Mouse (Mus musculus) lung, adult 2 months (tissue): ENCODE measurements around the gene Rpl29.

Source experiments
- CTCF ChIP-seq: fragments of 200-500 bp; IDR thresholded peaks from 2 replicates; pipeline ENCODE4 v1.5.1; 2011; ENCODE audit warnings: mild to moderate bottlenecking, low read length, control low read depth; ENCODE audit not compliant: insufficient read depth
- POLR2A ChIP-seq: fragments of 200-500 bp; IDR thresholded peaks from 2 replicates; pipeline ENCODE4 v1.6.1; 2011; ENCODE audit warnings: low read depth, mild to moderate bottlenecking, control low read depth, low read length, borderline replicate concordance; ENCODE audit errors: extremely low read depth

GRCm38 (mm10) chr9:106448498-106449031 is 19.3 kb downstream of the Rpl29 start:
- TF ChIP-seq CTCF (peak; percentile 81), POLR2A (peak; percentile 91; the same call in 1 of the 2 replicates)
